Mouse (Mus musculus): ENCODE data around the gene Notum. TPM values are rescaled to one million over a fixed set of nuclear protein-coding genes. Genes with fewer than 3 reads are reported as not detected.
A peak's percentile ranks its signal among the peaks of the same experiment; 100 is the strongest.
"Not testable (repeated sequence)": the region's sequence is repeated elsewhere in the genome, so short reads cannot be mapped to it uniquely, and the experiment has no call there.

Notum gene
- total RNA-seq, 2 experiments from 2014 or later = 4.7 to 5.4 TPM

GRCm38 (mm10) chr11:120692471-120693011, 31.6 kb upstream of the Notum start:
- H3K27ac ChIP-seq = peak overlapping the region; percentile 64
- H3K4me3 ChIP-seq = no peak overlapping the region
- peak; percentile 42 for TF ChIP-seq CTCF (conservative IDR thresholded peaks at IDR 0.05)
- DNase-seq (ENCODE audit: low spot score in 2 of 2) = no peak

GRCm38 (mm10) chr11:120689365-120689764, 28.4 kb upstream of the Notum start:
- no peak for TF ChIP-seq CTCF (conservative IDR thresholded peaks at IDR 0.05)
- H3K4me3 ChIP-seq = no peak overlapping the region
- no peak for DNase-seq (ENCODE audit: low spot score in 2 of 2)
- no peak overlapping the region for H3K27ac ChIP-seq

DNA sequence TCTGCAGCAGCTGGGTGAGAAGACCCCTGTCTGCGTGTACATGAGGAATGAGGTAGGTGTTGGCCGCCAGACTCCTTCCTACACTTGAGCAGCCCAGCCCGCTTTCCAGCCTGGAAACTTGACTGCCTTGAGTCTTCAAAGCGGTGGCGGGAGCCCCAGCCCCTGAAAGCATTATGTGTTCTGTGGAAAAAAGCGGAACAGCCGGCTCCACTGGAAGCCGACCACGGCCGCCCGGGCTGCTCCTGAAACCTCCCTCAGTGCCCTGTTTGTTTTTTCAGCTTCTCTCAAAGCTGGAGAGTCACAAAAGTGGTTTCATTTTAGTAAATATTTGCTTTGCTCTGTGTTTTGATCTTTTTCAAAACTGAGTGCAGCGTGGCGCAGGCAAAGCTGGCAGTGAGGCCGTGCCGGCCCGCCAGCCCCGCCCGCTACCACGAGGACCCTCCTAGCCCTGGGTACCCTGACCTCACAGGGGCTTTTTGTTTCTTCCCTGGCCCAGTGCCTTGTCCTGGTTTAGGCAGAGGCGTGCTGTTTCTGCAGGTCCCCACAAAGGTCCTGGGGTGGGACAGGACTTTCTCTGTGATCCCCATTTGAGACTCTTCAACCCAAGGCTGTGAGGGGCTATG, 25.8 kb upstream of the Notum start:
- no peak for TF ChIP-seq CTCF (conservative IDR thresholded peaks at IDR 0.05)
- no peak overlapping the region for H3K4me3 ChIP-seq
- no peak for DNase-seq (ENCODE audit: low spot score in 2 of 2)
- H3K27ac ChIP-seq = peak overlapping the region; percentile 74

DNA sequence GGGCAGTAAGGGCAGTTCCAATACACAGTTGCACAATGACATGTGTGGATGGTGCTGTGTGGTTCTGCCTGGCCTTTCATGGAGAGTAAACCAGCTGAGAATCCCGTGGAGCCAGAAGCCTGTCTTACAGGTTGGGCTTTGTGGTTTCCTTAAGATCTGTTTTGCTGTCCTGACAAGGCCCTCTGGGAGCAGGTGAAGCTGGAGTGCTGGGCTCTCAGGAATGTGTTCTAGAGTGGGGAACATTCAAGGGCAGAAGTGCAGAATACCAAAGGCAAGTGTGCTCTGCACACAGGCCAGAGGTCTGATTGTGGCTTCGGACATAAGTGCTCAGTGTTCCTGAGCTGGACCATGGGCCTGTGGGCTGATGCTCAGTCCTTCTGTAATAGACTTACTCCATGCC, 23.7 kb upstream of the Notum start:
- no peak for TF ChIP-seq CTCF (conservative IDR thresholded peaks at IDR 0.05)
- no peak for DNase-seq (ENCODE audit: low spot score in 2 of 2)
- no peak overlapping the region for H3K27ac ChIP-seq
- no peak overlapping the region for H3K4me3 ChIP-seq

DNA sequence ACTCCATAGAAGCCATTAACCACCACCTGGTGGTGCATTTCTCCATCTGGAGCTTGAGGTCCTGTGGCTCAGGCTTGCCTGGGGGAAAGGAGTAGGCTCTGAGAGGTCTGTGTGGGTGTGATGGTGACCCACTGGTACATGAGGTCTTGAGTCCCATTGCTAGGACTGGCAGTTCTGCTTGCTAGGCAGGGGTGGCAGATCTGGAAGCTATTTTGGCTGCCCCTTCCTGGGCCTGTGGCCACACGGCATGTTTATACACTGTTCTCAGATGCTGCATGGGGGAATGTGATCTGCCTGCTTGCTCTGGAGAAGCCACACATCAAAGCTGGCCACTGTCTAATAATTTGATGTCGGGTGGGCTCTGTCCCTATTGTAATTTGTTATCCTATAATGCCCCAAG, 23.1 kb upstream of the Notum start:
- Histone ChIP-seq H3K27ac (no peak overlapping the region), H3K4me3 (no peak overlapping the region)
- DNase-seq (ENCODE audit: low spot score in 2 of 2) = no peak
- TF ChIP-seq CTCF (conservative IDR thresholded peaks at IDR 0.05) = peak; percentile 25; the same call in 1 of the 2 replicates

- Histone ChIP-seq H3K4me3 (no peak overlapping the region), H3K27ac (no peak overlapping the region)
- TF ChIP-seq CTCF (conservative IDR thresholded peaks at IDR 0.05) = no peak
- DNase-seq (ENCODE audit: low spot score in 2 of 2) = no peak
These were observed 22.6 kb upstream of the Notum start for GRCm38 (mm10) chr11:120683536-120683935.

DNA sequence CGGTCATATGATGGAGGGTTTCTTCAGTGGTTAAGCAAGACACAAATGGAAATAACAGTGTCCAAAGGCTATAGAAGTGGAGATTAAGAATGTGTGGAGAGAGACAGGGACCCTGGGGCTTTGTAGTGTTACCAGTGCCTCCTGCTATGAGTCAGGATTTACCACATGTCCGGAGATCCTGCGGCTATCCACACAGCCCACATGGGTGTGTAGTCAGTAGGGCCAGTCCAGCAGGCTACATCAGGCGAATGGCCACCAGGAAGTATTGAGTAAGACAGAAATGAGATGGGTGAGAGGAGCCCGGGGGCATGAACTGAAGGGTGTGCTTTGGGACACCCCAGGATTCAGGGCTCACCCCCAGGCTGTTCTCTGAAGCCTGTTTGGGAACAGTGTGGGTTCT, 21.7 kb upstream of the Notum start:
- H3K4me3 ChIP-seq = no peak overlapping the region
- no peak overlapping the region for H3K27ac ChIP-seq
- DNase-seq (ENCODE audit: low spot score in 2 of 2) = no peak
- no peak for TF ChIP-seq CTCF (conservative IDR thresholded peaks at IDR 0.05)

GRCm38 (mm10) chr11:120679909-120680308, 18.9 kb upstream of the Notum start:
- H3K27ac ChIP-seq = no peak overlapping the region
- no peak overlapping the region for H3K4me3 ChIP-seq
- TF ChIP-seq CTCF (conservative IDR thresholded peaks at IDR 0.05) = peak; percentile 69
- no peak for DNase-seq (ENCODE audit: low spot score in 2 of 2)

DNA sequence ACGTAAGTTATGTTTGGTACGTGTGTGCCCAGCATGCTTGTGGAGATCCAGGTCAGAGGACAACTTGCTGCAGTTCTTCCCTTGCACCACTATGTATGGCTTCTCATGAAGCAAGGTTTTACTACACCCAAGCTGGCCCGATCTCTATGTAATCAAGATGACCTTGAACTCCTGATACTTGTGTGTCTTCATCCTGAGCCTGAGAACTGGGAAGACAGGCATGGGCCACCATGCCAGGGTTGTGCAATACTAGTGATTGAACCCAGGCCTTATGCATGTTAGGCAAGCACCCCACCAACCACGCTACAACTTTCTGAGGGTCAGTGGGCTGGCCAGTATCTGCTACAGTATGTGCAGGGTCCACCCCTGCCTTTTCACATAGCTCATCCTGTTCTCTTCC, 16.0 kb upstream of the Notum start:
- Histone ChIP-seq H3K27ac (no peak overlapping the region), H3K4me3 (no peak overlapping the region)
- no peak for DNase-seq (ENCODE audit: low spot score in 2 of 2)
- no peak for TF ChIP-seq CTCF (conservative IDR thresholded peaks at IDR 0.05)

- not testable (repeated sequence) for H3K4me3 ChIP-seq; DNase-seq (ENCODE audit: low spot score in 2 of 2); H3K27ac ChIP-seq
These were observed 14.9 kb upstream of the Notum start for GRCm38 (mm10) chr11:120675875-120676274.

- no peak for TF ChIP-seq CTCF (conservative IDR thresholded peaks at IDR 0.05)
- no peak for DNase-seq (ENCODE audit: low spot score in 2 of 2)
- Histone ChIP-seq H3K4me3 (peak overlapping the region; percentile 79), H3K27ac (peak overlapping the region; percentile 95)
These were observed 12.7 kb upstream of the Notum start for GRCm38 (mm10) chr11:120673594-120674122.

DNA sequence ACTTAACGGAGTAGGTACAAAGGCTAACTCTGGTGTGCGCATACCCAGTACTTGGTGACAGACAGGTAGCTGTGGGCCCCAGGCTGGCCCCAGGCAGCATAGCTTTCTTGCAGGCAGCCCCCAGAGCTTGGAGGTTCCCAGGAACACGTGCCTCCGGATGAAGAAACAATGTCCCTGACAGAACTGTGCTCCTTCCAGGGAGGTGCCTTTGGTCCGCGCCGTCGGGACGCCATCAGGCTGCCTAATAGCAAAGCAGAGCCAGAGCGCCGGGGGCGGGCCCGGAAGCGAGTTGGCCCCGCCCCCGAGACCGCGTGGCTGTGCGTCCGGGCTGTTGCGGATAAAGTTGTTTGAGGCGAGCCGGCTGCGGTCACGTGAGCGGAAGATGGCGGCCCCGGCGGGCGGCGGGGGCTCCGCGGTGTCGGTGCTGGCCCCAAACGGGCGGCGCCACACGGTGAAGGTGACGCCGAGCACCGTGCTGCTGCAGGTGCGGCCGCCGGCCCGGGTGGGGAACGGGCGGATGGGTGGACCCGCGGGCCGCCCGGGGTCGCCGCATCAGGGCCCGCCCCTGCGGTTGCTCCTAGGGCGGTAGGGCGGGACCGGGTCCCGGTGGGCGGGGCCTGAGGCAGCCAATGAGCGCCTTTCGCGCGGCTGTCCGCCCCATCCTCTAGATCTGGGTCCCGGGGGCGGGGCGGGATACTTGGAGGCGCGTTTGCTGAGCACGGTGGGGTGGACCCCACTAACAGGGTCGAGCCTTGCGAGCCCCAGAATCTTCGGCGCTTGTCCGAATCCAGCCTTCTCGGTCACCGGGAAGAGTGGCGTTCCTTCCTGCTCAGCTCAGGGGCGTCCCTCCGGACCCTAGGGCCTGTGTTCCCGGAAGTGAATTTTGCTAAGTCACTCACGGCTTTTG, 12.0 kb upstream of the Notum start, which contains the start of gene Aspscr1:
TSS of gene Aspscr1 (plus strand) at position 287 of the 907 bp plus-strand sequence.
- Histone ChIP-seq H3K4me3 (peak within 1 kb of the TSS; percentile 79), H3K27ac (peak within 1 kb of the TSS; percentile 95)
- 0 out of 2 replicates have a peak, but pooled peaks have one; percentile 8 for TF ChIP-seq CTCF (conservative IDR thresholded peaks at IDR 0.05)
- peak; percentile 90 to 91 for DNase-seq (ENCODE audit: low spot score in 2 of 2)

GRCm38 (mm10) chr11:120666617-120667016, 5.6 kb upstream of the Notum start:
- H3K4me3 ChIP-seq = no peak overlapping the region
- no peak for TF ChIP-seq CTCF (conservative IDR thresholded peaks at IDR 0.05)
- DNase-seq (ENCODE audit: low spot score in 2 of 2) = no peak
- H3K27ac ChIP-seq = no peak overlapping the region
